Mouse (Mus musculus) left cerebral cortex, adult 2 months (tissue): ENCODE results near the gene Ttc30b. TPM values are rescaled to one million over a fixed set of nuclear protein-coding genes. Genes with fewer than 3 reads are reported as not detected.
"Not testable (repeated sequence)": the region's sequence is repeated elsewhere in the genome, so short reads cannot be mapped to it uniquely, and the experiment has no call there.

Source experiments
- DNase-seq, 2 experiments: peaks; one replicate each; pipeline ENCODE4 v3.0.0; 2021 to 2022; ENCODE audit warnings: low spot score in 2 of 2, mixed read lengths in 1 of 2; ENCODE audit errors: extremely low spot score in 1 of 2
- H3K27ac ChIP-seq: fragments of 200-600 bp; 2 replicates; pipeline ENCODE4 v1.8.1; 2022
- H3K4me3 ChIP-seq: fragments of 200-600 bp; 2 replicates; pipeline ENCODE4 v1.8.1; 2022
- CTCF ChIP-seq: fragments of 200-600 bp; IDR thresholded peaks from 2 replicates; pipeline ENCODE4 v1.8.1; 2022; ENCODE audit warnings: antibody characterized with exemption, mild to moderate bottlenecking, moderate library complexity
- intact Hi-C: fragments of 180-260 bp; cut with DNase I; formaldehyde crosslinking; loops from one replicate; pipeline ENCODE4 v1.15.1; 2025
- long read RNA-seq, 2 experiments: library from polyadenylated mRNA; stranded (forward); transcript quantifications; one replicate each; pipeline ENCODE4 v2.0.0; 2021; ENCODE audit warnings: borderline mapping rate in 2 of 2
- total RNA-seq, 2 experiments: library from RNA; stranded (reverse); gene quantifications; 2 replicates each; pipeline ENCODE4 v1.2.3; 2021

Gene Ttc30b
- total RNA-seq = 10 to 100 TPM; 10.3 to 13.1 TPM
- long read RNA-seq, experiment 1, transcript Ttc30b-201 (1 exons, 2,737 nt) = major isoform, 12 of 12 reads
- long read RNA-seq, experiment 1, partial matches to known transcripts = 0 of 12 reads
- long read RNA-seq, experiment 1, other reads (novel, unspliced or antisense) = 0 of 12 reads
- long read RNA-seq, experiment 2, transcript Ttc30b-201 (1 exons, 2,737 nt) = major isoform, 14 of 14 reads
- long read RNA-seq, experiment 2, partial matches to known transcripts = 0 of 14 reads
- long read RNA-seq, experiment 2, other reads (novel, unspliced or antisense) = 0 of 14 reads

GRCm38 (mm10) chr2:75938117-75939063, at the start of gene Ttc30b:
TSS of gene Ttc30b (minus strand) at chr2:75938585.
- intact Hi-C loops = loop anchor here (5.0 kb wide), 1 partner anchor 44 kb away; the partner anchor contains the start of gene Ttc30a1
- H3K27ac ChIP-seq = peak within 1 kb of the TSS; percentile 91
- TF ChIP-seq CTCF = no peak

DNA sequence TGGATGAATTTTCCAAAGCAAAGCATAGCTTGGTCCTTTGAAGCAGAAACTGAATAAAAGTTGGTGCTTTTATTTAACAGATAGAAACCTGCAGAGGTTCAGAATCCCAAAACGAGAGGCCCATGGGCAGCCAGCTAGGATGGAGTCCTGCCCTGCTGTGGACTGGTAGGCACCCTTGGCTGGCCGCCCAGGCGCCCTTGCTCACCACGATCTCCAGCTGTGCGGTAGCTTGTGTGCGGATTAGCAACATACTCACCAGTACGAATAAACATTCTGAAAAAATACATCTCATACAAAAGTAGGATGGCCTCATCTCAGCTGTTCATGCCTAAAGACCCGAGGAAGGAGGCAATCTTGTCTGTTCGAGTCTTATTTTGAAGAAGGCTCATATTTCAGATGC, 49.4 kb upstream of the Ttc30b start:
- H3K4me3 ChIP-seq = no peak overlapping the region
- no peak for TF ChIP-seq CTCF
- intact Hi-C loops = no loop called here
- H3K27ac ChIP-seq = no peak overlapping the region
- DNase-seq = no peak

More at GRCm38 (mm10) chr2:75938117-75939063, at the start of gene Ttc30b:
- H3K4me3 ChIP-seq = peak within 1 kb of the TSS; percentile 66
- peak; percentile 65 to 76 for DNase-seq

GRCm38 (mm10) chr2:75985124-75985523, 46.7 kb upstream of the Ttc30b start:
- TF ChIP-seq CTCF = no peak; the same call in none of the 2 replicates
- intact Hi-C loops = loop anchor here (1.0 kb wide), 1 partner anchor 85 kb away; no protein-coding TSS in a partner anchor
- Histone ChIP-seq H3K4me3 (no peak overlapping the region), H3K27ac (no peak overlapping the region)
- peak; percentile 53 to 64 for DNase-seq

GRCm38 (mm10) chr2:75983847-75984246, 45.5 kb upstream of the Ttc30b start:
- Histone ChIP-seq H3K4me3 (no peak overlapping the region), H3K27ac (no peak overlapping the region)
- intact Hi-C loops = loop anchor here (5.0 kb wide), 1 partner anchor 47 kb away; the partner anchor contains the start of gene Ttc30b
- TF ChIP-seq CTCF = no peak
- DNase-seq = no peak

GRCm38 (mm10) chr2:75983091-75983490, 44.7 kb upstream of the Ttc30b start:
- intact Hi-C loops = loop anchor here (5.0 kb wide), 1 partner anchor 46 kb away; the partner anchor contains the start of gene Ttc30b
- TF ChIP-seq CTCF = no peak
- DNase-seq = no peak
- H3K27ac ChIP-seq = no peak overlapping the region
- no peak overlapping the region for H3K4me3 ChIP-seq

- no peak overlapping the region for H3K4me3 ChIP-seq
- no peak overlapping the region for H3K27ac ChIP-seq
- TF ChIP-seq CTCF = no peak
- intact Hi-C loops = loop anchor here (5.0 kb wide), 1 partner anchor 45 kb away; the partner anchor contains the start of gene Ttc30b
- DNase-seq = no peak
These were observed 44.2 kb upstream of the Ttc30b start for GRCm38 (mm10) chr2:75982626-75983025.

GRCm38 (mm10) chr2:75981440-75982081, 43.2 kb upstream of the Ttc30b start, which contains the start of gene Ttc30a1:
TSS of gene Ttc30a1 (minus strand) at chr2:75981967.
- peak; percentile 67 to 76 for DNase-seq
- H3K4me3 ChIP-seq = peak within 1 kb of the TSS; percentile 51
- peak within 1 kb of the TSS; percentile 82 for H3K27ac ChIP-seq
- intact Hi-C loops = loop anchor here (5.0 kb wide), 1 partner anchor 44 kb away; the partner anchor contains the start of gene Ttc30b

GRCm38 (mm10) chr2:75980933-75981439, 42.6 kb upstream of the Ttc30b start:
- DNase-seq, H3K27ac ChIP-seq: not testable (repeated sequence)
- intact Hi-C loops = loop anchor here (5.0 kb wide), 1 partner anchor 44 kb away; the partner anchor contains the start of gene Ttc30b
- H3K4me3 ChIP-seq = peak overlapping the region; percentile 51

DNA sequence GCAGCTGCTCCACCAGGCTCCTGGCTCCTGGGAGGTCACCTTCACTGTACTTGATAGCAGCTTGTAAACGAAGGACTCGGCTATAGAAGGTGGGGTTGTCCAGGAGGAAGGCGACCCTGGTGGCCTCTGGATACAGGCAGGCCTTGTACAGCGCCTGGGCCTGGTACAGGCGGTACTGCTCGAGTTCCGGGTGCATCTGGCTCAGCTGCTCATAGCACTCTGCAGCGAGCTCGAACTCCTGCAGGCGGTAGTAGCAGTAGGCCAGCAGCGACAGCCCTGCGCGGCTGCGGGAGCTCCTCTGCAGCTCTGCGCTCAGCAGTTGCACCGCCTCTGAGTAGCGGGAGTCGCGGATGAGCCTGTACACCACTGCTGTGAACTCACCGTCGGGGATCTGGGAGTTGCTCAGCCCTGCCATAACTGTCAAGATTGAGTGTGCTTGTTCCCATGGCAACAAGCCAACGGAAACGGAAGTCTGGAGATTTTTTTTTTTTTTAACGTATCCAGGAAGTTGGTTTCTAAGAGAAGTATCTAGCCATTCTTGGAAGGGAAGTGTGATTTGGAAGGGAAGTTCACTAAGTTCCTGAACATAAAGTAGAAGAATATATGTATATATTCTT, 39.5 kb upstream of the Ttc30b start, which contains the start of gene Ttc30a2:
TSS of gene Ttc30a2 (minus strand) at position 419 of the 617 bp plus-strand sequence.
- DNase-seq, H3K4me3 ChIP-seq, intact Hi-C loops, H3K27ac ChIP-seq: not testable (repeated sequence)

GRCm38 (mm10) chr2:75976070-75976469, 37.7 kb upstream of the Ttc30b start:
- H3K4me3 ChIP-seq, DNase-seq, H3K27ac ChIP-seq, intact Hi-C loops: not testable (repeated sequence)

GRCm38 (mm10) chr2:75974131-75974530, 35.7 kb upstream of the Ttc30b start:
- no peak overlapping the region for H3K4me3 ChIP-seq
- intact Hi-C loops = no loop called here
- DNase-seq = no peak
- H3K27ac ChIP-seq = no peak overlapping the region
- TF ChIP-seq CTCF = no peak
